Mouse (Mus musculus) hindbrain, postnatal 0 days (tissue): ENCODE data around the gene Sympk. TPM values are rescaled to one million over a fixed set of nuclear protein-coding genes. Genes with fewer than 3 reads are reported as not detected.

Experiments used
- ATAC-seq: fragments of 200-750 bp; cut with Nextera tagmentation; 2 replicates; pipeline ENCODE4 v1.8.0; 2017; ENCODE audit warnings: mild to moderate bottlenecking, moderate TSS enrichment, moderate library complexity
- DNase-seq: peaks from one replicate; pipeline ENCODE4 v3.0.0-alpha.2; 2015; ENCODE audit warnings: low spot score
- H3K27ac ChIP-seq: fragments of 300-500 bp; sonication (generic); 2 replicates; pipeline ENCODE4 v1.5.1; 2014; ENCODE audit warnings: mild to moderate bottlenecking
- H3K27me3 ChIP-seq: fragments of 300-500 bp; sonication (generic); 2 replicates; pipeline ENCODE4 v1.6.1; 2014; ENCODE audit warnings: low read length, mixed read lengths; ENCODE audit not compliant: insufficient read depth
- H3K36me3 ChIP-seq: fragments of 300-500 bp; sonication (generic); 2 replicates; pipeline ENCODE4 v1.6.1; 2014; ENCODE audit warnings: low read length, mixed read lengths; ENCODE audit not compliant: insufficient read depth
- H3K4me1 ChIP-seq: fragments of 300-500 bp; sonication (generic); 2 replicates; pipeline ENCODE4 v1.6.1; 2014; ENCODE audit warnings: antibody characterized with exemption, low read length, mixed read lengths; ENCODE audit not compliant: insufficient read depth
- H3K4me2 ChIP-seq: fragments of 300-500 bp; sonication (generic); 2 replicates; pipeline ENCODE4 v1.6.1; 2014; ENCODE audit warnings: low read depth, mild to moderate bottlenecking, low read length, moderate library complexity, mixed read lengths
- H3K4me3 ChIP-seq: fragments of 300-500 bp; sonication (generic); 2 replicates; pipeline ENCODE4 v1.5.1; 2014; ENCODE audit warnings: low read length
- H3K9ac ChIP-seq: fragments of 300-500 bp; sonication (generic); replicated peaks from 2 replicates; pipeline ENCODE4 v1.6.1; 2014; ENCODE audit warnings: mild to moderate bottlenecking, low read length, moderate library complexity, mixed read lengths
- H3K9me3 ChIP-seq: fragments of 300-500 bp; sonication (generic); 2 replicates; pipeline ENCODE4 v1.6.1; 2016; ENCODE audit warnings: low read length, mixed read lengths
- CTCF ChIP-seq: IDR thresholded peaks from 2 replicates; pipeline ENCODE4 v1.5.1; 2016; ENCODE audit warnings: antibody characterized with exemption, control low read depth, low read depth
- WGBS: fragments of 180-500 bp; shearing (Covaris S2); extraction: QIAGEN DNeasy Blood & Tissue Kit; methylation state at CpG from one replicate; pipeline ENCODE4 v1.1.7; 2014; 5-methylcytosine and 5-hydroxymethylcytosine counted together
- polyA plus RNA-seq: library from polyadenylated mRNA; unstranded; fragments of >200 nt; fragmentation: Nextera tagmentation; extraction: Ambion mirVana; gene quantifications from 2 replicates; pipeline ENCODE4 v1.2.1, GENCODE M21; 2015
- total RNA-seq: library from RNA; depleted of rRNA; stranded (reverse); fragments of >200 nt; gene quantifications from 2 replicates; pipeline ENCODE4 v1.2.3, GENCODE M21; 2014

Sympk gene
- total and polyA plus RNA-seq, 2 experiments from 2014 or later: 19.2 to 85.4 TPM

DNA sequence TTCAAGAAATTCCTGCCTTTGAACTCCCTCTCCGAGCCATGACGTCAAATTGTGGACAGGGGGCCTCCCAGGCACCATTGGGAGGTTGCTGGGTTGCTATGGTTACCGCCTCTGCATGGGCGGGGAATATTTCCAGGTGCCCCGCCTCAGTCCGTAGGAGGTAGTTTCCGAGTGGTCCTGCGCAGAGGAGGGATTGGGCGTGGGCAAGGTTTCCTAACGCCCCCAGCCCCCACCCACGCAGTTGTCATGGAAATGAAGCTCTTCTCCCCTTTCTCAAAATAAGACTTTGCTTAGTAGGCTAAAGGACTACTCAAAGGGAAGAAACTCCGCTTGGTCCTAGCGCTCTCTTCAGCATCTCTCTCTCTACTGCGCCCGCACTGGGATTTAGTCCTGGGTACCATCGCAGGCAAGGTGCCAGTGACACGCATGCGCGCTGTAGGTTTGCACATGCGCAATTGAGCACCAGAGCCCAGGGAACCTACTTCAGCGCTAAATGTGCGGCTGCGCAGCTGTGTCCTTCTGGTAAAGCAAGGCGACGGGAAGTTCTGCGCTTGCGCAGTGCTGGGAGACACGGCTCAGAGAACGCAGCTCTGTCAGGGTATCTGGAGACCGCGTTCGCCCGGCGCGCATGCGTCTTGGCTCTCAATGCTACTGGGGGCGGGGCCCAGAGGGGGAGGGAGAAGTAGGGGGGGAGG lies 33.4 kb upstream of the Sympk start, which contains the start of gene Mypop:
Mypop (plus strand) TSS at position 645 of the 695 bp plus-strand sequence.
- peak; percentile 94 for ATAC-seq
- H3K4me2 ChIP-seq: peak within 1 kb of the TSS; percentile 65
- TF ChIP-seq CTCF: peak; percentile 30
- no peaks in the 10 kb centered on the region for H3K9me3 ChIP-seq
- H3K4me1 ChIP-seq: peaks cover 10% of the 10 kb centered on the region
- H3K27ac ChIP-seq: peak within 1 kb of the TSS; percentile 70
- peak within 1 kb of the TSS; percentile 47 for H3K4me3 ChIP-seq
- H3K9ac ChIP-seq: peak within 1 kb of the TSS; percentile 67
- DNase-seq: peak; percentile 100
- 1% methylated on average over 36 of the region's 37 CpGs for WGBS
- H3K36me3 ChIP-seq: no peaks in the 10 kb centered on the region
- no peaks in the 10 kb centered on the region for H3K27me3 ChIP-seq

DNA sequence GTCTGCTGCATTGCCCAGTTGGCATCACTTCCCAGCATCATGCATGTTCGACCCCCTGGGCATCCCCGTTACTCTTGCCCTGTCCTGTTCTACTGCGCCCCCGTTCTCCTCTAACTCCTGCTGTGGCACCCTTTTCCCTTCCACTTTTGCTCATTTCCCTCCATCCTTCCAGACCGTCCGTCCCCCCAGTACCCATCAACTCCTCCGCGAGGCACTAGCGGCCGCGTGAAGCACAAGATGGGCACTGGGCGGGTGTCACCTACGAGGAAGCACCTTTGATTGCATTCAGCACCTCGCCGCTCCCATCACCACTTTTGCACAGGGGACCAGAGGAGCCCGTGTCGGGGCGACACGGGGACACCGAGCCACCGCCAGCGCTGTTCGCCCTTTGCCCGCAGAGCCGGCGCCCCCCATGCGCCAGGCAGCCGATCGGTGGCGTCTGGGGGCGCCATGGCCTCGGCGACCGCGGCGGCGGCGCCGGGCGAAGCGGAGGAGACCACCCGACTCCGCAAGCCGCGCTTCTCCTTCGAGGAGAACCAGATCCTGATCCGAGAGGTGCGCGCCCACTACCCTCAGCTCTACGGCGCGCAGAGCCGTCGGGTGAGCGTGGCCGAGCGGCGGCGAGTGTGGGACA lies 32.4 kb upstream of the Sympk start:
- Histone ChIP-seq H3K27me3 (no peaks in the 10 kb centered on the region), H3K9me3 (no peaks in the 10 kb centered on the region), H3K4me2 (peak overlapping the region; percentile 65), H3K4me3 (peak overlapping the region; percentile 47), H3K4me1 (peaks cover 10% of the 10 kb centered on the region), H3K9ac (peak overlapping the region; percentile 67), H3K27ac (peak overlapping the region; percentile 69; the same call in 1 of the 2 replicates), H3K36me3 (no peaks in the 10 kb centered on the region)
- DNase-seq (peak; percentile 48), ATAC-seq (0 out of 2 replicates have a peak, but pooled peaks have one; percentile 2)
- under 1% methylated on average over 59 of the region's 59 CpGs for WGBS
- TF ChIP-seq CTCF: peak; percentile 30; the same call in 1 of the 2 replicates

- Histone ChIP-seq H3K4me3 (peak overlapping the region; percentile 47), H3K4me2 (peak overlapping the region; percentile 65), H3K36me3 (no peaks in the 10 kb centered on the region), H3K9ac (peak overlapping the region; percentile 67), H3K27ac (peak overlapping the region; percentile 69; the same call in 1 of the 2 replicates), H3K27me3 (no peaks in the 10 kb centered on the region), H3K4me1 (peaks cover 10% of the 10 kb centered on the region), H3K9me3 (no peaks in the 10 kb centered on the region)
- DNase-seq: no peak
- 3% methylated on average over 31 of the region's 31 CpGs for WGBS
- TF ChIP-seq CTCF: no peak
- no peak for ATAC-seq
Observed at GRCm38 (mm10) chr7:18992294-18992675, 31.9 kb upstream of the Sympk start.

- no peak for ATAC-seq
- H3K9ac ChIP-seq: peak overlapping the region; percentile 67; the same call in 1 of the 2 replicates
- no peak for TF ChIP-seq CTCF
- H3K27ac ChIP-seq: no peak overlapping the region
- H3K27me3 ChIP-seq: no peaks in the 10 kb centered on the region
- peaks cover 10% of the 10 kb centered on the region for H3K4me1 ChIP-seq
- DNase-seq: no peak
- 85% methylated on average over 5 of the region's 5 CpGs for WGBS
- peak overlapping the region; percentile 47 for H3K4me3 ChIP-seq
- no peaks in the 10 kb centered on the region for H3K36me3 ChIP-seq
- H3K9me3 ChIP-seq: no peaks in the 10 kb centered on the region
- peak overlapping the region; percentile 65 for H3K4me2 ChIP-seq
Observed at GRCm38 (mm10) chr7:18993036-18993435, 31.1 kb upstream of the Sympk start.

GRCm38 (mm10) chr7:18998835-18999234 lies 25.3 kb upstream of the Sympk start:
- H3K4me1 ChIP-seq: peaks cover 4% of the 10 kb centered on the region; the same call in 1 of the 2 replicates
- peak; percentile 36; the same call in 1 of the 2 replicates for TF ChIP-seq CTCF
- no peak for DNase-seq
- H3K27me3 ChIP-seq: no peaks in the 10 kb centered on the region
- H3K27ac ChIP-seq: no peak overlapping the region
- WGBS: 26% methylated on average over 9 of the region's 9 CpGs
- H3K36me3 ChIP-seq: no peaks in the 10 kb centered on the region
- H3K4me3 ChIP-seq: no peak overlapping the region
- H3K4me2 ChIP-seq: no peak overlapping the region
- no peak overlapping the region for H3K9ac ChIP-seq
- no peak for ATAC-seq
- no peaks in the 10 kb centered on the region for H3K9me3 ChIP-seq

- 70% methylated on average over 10 of the region's 10 CpGs for WGBS
- H3K36me3 ChIP-seq: no peaks in the 10 kb centered on the region
- H3K4me3 ChIP-seq: peak overlapping the region; percentile 10; the same call in 1 of the 2 replicates
Observed at GRCm38 (mm10) chr7:19000421-19000820, 23.8 kb upstream of the Sympk start.

More at GRCm38 (mm10) chr7:19000421-19000820, 23.8 kb upstream of the Sympk start:
- peaks cover 9% of the 10 kb centered on the region for H3K4me1 ChIP-seq
- no peak overlapping the region for H3K9ac ChIP-seq
- H3K4me2 ChIP-seq: peak overlapping the region; percentile 24
- H3K9me3 ChIP-seq: no peaks in the 10 kb centered on the region
- H3K27ac ChIP-seq: no peak overlapping the region
- no peak for DNase-seq
- no peak for ATAC-seq
- TF ChIP-seq CTCF: no peak
- no peaks in the 10 kb centered on the region for H3K27me3 ChIP-seq
